Mouse (Mus musculus): ENCODE measurements at regions not wholly inside any gene's neighbourhood (a gene's known extent, or its start where the extent isn't known, plus 50 kb on each side); places are given as distances from the start of the nearest gene placed in this dataset.
"Not testable (repeated sequence)": the region's sequence is repeated elsewhere in the genome, so short reads cannot be mapped to it uniquely, and the experiment has no call there.

DNA sequence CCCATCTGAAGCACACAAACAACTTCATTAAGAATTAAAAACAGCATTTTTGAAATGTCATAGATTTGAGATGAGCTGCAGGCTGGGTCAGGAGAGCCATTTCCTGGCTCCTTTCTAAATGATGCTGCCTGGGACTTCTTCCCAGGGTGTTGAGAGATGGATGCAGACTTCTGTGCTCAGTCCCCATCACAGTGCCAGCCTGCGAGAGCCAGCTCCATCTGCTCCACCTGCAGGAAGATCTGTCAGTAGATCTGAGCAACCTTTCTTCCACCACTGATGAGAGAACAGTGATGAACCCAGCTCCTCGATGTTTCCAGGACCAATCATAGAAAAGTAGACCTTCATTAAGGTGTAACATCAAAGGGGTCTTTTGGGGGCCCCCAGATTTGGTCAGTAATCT, 273.8 kb upstream of the Trpc7 start:
- no peak for ATAC-seq

DNA sequence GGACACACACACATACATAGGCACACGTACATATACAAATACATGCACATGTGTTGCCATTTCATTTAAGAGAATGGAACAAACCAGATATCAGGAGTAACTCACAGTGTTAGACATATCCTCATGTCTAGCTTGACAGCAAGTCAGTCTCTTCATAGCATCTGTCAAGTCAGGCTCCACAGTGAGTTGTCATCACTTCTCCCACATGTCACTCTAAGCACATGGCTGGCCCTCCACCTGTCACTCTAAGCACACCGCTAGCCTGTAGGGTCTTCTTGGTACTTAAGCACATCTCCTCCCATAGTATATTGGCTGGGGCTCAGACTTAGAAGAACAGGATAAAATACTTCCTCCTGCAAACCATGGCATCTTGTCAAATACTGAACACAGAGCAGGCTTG, 269.6 kb upstream of the Trpc7 start:
- ATAC-seq = no peak

DNA sequence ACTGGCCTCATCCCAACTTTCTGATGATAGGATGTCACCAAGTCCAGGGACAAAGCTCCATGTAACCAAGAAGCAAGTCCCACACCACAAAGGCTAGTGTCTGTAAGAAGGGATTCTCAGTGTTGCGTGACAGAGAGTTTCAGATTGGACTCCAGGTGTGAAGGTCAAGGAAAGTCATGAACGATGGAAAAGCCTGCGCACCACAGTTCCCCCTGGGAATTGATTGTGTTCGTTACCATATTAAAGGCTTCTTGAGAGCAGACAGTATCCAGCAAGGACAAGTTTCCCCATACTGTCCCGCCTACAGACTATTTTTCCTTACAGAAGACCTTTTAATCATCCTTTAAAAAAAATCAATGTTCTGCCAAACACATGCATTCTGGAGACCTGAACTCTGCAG, 257.0 kb upstream of the Trpc7 start:
- ATAC-seq = no peak

DNA sequence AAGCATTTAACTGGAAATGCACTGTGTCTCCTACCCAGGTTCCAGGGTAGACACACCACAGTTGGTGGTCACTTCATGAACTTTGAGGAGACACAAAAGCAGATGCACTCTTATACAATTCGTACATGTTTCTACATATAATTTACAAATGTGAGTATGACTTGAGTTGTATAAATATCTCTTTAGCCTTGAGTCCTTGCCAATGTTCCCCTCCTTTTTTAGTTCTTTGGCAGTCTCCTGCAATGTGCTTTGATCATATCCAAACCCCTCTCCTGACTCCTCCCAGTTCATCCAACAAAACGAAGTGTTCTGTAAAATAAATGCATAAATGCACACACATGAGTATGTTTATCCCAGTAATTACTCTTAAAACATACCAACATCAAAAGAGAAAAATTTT, 251.8 kb upstream of the Trpc7 start:
- no peak for ATAC-seq

DNA sequence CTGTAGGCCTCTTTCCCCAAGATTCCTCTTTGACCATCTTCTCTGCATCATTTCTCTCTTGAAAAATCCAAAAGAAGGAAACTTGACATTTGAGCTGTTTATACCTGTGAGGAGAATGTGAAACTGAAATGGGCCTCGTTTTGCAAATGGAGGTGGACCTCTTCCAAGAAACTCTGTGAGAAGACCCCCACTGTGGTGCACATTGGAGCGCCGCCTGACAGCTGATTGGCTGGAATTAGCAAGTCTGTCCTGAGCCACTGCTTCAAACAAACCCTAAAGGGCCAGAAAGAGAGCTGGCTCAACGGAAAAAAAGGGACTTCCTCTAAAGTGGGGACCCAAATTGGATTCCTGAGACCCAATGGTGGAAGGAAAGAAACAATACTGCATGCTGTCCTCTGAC, 250.9 kb upstream of the Trpc7 start:
- ATAC-seq = no peak

DNA sequence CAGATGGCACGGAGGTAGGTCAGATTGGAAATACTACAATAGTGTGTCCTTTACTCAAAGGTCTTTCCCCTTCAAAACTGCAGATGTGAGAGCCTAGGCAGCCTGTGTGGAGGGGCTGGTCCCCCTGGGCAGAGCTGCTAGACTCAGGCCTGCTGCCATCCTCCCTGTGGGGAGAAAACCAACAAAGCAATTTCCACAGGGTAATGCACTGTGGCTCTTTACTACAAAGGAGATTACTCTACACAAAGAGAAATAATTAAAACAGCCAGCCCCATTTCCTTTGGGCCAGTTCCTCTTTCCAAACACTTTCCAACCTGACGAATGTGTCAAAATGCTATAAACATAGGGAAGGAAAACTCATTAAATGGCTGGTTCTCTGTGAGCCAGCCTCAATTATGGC, 250.0 kb upstream of the Trpc7 start:
- ATAC-seq = no peak

DNA sequence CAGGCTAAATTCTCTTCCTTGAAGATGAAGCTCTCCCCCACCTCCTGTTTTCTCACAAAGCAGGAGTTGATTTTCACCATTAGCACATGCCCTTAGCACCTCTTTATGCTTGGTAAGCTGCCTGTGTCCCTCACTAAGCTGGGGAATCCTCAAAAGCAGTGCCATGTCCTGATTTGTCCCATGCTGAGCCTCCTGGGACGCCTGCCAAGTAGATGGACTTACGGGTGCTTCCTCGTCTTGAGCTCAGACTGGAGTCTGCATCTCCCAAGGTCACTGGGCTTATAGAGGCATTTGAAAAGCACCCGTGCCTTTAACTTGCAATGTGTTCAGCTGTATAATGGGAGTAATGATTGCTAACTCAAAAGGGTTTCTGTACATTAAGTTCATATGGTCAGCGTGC, 247.1 kb upstream of the Trpc7 start:
- no peak for ATAC-seq

DNA sequence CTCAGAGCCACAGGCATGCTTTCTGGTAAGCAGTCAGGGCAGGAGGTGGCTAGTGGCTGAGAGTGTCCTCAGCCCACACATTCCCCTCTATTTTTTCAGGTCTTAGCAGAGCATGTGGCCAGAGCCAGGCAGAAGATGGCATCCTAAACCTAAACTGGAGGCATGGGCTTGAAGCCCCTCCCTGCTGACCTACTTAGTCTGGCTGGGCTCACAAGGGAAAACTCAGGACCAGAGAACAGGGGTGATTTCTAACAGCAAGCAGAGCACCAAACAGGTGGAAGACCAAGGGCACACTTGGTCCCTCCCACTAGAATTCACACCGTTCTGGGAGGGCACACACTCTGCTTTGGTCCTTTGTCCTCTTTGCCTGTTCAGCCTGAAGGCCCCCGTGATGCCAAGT, 246.6 kb upstream of the Trpc7 start:
- no peak for ATAC-seq

DNA sequence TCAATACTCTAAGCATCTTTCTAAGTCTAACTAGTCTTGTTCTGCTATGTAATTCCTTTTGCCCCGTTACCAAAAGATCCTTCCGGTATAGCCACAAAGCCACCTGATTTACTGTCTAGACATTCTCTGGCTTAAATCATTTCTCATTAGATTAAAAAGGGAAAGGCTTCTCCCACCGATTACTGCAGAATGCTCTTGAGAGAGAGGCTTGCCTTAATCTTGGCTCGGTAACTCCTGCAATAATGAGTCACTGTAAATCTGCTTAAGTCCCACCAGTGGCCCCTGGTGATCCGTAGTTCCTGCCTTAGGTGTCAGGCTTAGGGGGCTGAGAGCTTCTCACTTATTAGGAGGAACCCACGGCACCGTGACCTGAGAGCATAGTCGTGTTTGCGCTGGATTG, 220.1 kb upstream of the Trpc7 start:
- ATAC-seq = no peak

DNA sequence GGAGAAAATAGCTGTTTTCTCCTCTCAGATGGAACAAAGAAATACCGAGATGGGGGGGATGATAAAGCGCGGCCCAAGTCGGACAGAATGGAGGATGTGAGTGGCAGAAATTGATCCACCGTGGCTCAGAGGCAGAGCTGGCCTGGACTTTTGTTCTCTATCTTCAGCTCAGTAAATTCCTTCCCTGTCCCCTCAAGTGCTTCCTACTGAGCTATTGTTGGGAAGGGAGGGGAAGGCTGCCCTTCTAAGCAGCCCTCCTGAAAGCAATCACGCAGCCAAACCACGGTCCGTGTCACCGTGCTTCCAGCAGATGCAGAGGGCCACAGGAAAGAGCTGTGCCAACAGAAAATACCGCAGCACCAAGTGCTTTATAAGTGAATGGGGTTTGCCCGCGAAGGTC, 212.2 kb upstream of the Trpc7 start:
- ATAC-seq = no peak

DNA sequence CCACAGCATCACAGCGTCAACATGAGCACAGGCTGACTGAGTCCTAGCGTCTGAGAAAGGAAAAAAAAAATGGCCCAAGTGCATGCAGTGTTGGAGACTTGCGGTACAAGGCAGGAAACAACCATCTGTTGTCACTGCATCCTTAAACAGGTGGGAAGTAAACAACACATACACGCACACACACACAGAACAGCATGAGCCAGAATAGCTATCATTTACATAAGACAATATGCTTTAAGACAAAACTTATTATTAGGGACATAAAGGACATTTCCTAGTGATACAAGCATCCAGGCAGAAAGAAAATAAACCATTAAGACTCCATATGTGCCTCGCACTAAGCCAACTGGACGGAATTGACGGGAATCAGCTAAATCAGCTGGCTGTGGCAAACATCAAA, 203.8 kb upstream of the Trpc7 start:
- ATAC-seq = no peak

DNA sequence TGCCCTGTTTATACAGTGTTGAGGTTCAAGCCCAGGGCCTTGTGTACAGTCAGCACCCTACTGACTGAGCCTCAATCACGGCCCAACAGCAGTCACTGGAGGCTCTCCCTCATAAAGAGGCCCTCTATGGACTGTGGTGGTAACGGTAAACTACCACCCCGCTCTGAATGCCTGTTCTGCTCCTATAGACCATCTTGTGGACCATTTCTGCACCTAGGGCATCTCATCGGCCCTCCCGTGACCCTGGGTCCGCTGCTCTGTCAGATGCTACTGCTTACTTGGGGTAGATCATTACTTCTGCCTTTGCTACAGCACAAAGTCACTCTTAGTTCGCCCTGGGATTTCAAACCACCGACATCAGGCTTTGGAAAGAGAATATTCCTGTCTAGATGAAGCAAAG, 196.1 kb upstream of the Trpc7 start:
- ATAC-seq = no peak

DNA sequence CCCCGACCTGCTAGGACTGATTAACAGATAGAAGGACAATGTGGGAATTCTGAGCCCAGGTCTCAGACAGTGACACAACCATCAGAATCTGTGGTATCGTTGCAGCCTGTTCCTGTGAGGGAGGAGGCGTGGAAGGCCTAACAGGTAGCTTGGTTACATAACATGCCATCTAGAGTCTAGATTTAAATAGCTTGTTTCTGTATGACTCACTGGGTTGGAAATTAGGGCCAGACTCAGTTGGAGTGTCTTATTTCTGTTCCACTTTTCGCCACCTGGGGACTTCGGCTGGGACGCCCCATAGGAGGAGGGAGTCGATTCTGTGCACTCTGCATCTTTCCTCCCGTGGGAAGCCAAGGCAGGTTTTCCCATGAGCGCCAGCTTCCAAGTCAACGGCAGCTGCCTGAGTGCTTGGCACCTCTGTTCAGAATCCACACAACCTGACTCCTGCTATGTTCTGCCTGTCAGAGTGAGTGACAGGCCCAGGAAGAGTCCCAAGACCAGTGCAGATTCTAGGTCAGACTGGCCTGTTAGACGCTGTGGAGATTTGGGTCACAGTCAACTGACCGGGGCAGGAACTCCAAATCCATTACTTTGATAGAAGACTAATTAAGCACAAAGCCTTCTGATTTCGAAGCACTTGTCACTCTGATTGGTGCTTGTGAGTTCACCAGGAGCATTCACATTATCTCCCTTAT, 193.7 kb upstream of the Trpc7 start:
- no peak for ATAC-seq

DNA sequence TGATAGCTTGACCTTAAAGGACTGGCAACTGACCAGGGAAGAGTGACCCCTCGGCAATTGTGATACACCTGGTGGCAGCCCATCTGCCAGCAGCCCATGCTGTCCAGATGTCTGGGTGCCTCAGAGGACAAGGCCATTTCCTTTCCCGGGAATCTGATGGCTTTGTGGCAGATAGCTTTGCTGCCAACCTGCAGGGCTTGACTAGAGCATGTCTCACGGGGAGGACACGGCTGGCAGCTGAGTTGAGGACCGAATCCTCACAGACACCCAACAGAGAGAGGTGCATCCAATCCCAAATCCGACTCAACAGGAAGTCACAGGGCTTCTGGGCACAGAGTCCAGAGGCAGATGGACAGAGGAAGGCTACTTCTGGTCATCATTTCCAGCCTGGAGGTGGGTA, 192.2 kb upstream of the Trpc7 start:
- ATAC-seq = no peak

DNA sequence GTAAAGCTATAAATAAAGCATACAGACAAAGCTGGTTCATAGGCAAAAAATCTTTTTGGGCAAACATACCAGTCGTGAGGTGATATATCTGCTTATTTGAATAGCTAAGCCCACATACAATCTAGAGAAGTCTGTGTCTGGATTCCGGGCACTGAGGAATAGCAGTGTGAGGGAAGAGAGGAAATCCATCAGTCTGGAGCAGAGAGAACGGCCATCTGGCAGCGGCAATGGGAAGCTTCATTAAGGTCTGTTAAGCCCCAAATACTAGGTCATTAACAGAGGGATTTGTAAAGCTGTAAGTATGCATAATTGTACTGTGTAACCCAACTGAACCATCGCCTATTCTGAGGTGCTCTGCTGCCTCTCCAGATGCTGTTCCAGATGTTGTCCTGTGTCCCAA, 191.6 kb upstream of the Trpc7 start:
- no peak for ATAC-seq

DNA sequence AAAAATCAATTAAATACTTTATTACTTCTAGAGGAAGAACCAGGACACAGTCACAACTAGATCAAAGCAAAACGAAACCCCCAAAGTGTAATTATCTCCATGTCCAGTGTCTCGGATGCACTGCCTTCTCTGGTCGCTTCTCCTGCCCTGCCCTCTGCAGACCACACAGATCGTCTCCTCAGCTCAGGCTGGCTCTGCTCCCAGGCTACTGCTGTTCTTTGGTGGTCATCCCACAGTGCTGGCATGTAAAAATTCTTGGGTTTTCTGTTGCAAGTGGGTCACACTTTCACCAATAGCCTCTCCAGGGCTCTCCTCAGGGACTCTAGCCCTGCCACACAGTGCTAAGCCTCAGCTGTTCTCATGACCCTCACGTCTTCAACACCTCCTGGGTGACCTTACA, 188.0 kb upstream of the Trpc7 start:
- ATAC-seq = no peak

DNA sequence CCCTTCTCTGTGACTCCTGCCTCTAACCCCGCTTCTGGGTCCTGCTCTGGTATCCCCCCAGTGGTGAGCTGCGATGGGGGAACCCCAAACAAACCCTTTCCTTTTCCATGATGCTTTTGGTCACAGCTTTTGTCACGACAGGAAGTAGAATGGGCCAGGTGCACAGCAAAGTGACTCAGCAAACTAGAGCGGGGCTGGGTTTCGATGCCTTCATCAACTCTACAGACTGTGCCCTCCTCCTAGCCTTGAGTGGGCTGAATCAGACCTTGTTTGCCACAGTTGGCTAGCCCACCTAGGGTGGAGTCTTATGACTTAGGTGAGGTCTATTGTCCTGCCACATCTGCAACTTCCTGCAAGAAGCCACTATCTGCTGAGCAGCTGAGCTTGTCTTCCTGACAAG, 174.7 kb upstream of the Trpc7 start:
- ATAC-seq = no peak

DNA sequence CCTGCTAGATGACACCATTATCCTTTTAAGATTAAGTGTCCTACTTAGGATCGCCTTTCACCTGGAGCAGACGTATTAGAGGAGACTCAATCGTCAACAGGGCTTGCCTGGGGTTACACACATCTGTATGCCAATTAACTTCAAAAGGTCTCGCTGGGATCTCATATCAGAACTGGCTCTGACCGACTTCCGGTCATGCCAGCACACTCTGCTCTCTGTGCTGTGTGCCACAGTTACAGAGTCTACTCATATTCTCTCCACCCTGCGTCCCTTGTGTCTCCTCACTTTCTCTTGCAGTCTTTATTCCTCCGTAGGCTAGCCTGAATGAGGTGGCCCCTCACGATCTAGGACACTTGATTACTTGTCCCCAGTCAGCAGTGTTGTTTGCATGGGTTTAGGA, 165.9 kb upstream of the Trpc7 start:
- ATAC-seq = no peak

DNA sequence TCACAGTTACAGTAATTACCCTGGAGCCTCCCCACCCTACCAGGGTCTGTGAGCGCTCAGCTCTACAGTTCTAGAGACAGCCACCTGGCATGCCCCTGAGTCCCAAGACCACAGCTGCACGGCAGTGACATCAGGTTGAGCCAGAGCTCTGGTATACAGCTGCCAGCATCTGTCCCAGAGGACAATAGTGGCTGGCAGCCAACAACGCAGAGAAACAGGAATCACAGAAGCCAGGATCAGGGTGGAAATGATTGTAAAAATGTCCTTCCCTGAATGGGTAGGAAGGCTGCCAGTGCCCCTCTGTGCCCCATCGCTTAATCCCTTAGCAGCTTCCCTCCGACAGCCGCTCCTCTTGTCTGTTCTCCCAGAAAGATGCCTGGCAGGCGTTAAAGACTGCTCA, 165.3 kb upstream of the Trpc7 start:
- ATAC-seq = no peak

DNA sequence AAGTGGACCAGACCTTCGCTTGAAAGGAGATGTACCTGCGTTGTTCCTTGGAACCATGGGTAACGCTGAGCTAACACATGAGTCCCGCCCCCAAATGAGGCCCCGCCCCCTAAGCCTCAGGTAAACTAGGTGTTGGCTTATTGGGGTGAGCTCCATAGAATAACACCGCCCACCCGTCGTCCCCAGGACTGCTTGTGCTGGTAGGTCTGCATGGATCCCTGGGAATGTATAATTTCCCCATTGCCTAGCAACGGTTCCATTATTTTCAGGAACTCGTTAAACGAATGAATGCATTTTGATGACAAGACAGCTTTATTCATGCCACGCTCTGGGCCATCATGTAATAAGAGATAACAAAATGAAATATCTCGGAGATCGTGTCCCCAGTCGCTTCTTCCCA, 161.0 kb upstream of the Trpc7 start:
- ATAC-seq = no peak

DNA sequence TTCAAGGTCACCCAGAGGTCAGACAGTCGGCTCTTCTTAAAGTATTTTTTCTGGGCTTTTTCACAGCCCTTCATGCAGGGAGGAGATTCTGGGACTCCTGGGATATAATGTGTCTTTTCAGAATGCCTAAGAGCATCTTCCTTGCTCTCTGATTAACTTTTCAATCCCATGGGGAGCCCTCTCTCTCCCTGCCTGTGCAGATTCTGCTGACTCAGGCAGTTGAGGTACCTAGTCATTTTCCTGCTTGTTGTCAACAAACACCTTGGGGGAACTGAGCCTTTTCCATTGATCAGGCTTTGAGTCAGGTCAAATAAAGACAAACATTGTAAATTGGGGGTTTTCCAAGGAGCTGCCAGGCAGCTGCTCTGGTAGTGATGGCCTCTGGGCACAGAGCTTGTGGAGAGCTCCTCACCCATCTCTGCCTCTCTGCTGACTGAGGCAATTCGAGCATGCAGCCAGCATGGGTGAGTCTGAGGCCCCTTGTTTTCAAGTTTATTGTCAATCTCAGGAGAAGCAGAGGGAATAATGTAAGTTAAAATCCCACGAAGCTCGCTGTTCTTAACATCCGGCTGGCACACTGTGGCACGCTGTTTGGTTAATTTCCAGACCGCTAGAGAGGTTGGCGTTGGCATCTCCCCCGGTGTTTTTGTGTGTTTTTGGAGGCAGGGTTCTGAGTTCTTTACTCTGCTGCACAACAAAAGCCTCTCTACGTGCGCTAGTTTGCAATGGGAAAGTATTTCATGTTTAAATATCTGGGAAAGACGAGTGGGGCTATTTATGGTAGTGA, 159.8 kb upstream of the Trpc7 start:
- no peak for ATAC-seq

DNA sequence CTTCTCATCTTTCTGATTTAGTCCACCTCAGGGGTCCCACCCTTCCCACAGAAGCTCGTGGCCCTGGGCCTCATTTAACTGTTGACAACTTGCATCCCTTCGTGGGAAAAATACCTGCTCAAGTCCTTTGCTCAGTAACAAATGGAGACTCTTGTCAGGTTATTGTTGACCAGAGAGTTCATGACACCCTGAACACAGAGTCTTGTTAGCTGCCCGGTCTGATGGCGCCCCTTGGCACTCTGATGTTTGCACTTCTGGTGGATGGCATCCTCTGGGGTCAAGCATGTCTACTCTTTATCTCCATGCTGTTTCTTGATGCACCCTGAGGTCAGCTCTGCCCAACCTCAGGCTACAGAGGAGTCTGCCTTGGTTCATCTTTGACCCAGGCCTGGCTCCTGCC, 157.6 kb upstream of the Trpc7 start:
- no peak for ATAC-seq

DNA sequence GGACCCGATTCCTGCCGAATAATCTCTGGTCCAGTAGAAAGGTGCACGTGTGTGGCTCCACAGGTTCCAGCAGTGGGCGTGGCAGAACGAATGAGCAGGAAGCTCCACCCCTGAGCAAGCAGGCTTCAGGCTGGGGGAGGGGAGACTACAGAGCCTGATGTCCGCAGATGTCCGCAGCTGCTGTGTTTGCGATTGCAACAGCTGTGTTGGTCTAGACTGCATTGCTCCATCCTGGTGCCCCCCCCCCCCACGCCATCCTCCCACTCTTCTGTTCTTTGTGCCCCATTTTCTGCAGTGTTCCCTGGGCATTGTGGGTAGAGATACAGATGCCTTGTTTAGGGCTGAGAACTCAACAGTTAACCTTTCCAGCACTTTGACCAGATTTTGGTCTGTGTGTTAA, 150.3 kb upstream of the Trpc7 start:
- not testable (repeated sequence) for ATAC-seq

DNA sequence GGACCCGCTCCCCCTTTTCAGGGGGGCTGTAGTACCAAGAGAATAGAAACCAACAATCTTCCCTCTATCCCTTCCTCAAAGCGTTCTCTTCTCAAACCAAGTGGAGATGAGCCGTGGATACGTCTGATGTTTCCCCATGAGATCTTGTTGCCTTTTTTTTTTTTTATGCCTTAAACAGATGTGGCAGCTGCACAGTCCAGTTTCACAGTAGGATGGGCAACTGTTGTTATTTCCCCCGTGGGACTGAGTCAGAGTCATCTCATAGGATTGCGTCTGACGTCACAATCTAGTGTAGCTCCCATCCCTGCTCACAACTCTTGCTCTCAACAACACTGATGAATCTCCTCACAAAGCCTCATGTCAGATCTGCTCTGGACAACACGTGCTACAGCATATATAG, 148.7 kb upstream of the Trpc7 start:
- ATAC-seq = no peak

Measured in activated CD4-positive, CD25-positive, alpha-beta regulatory T cell, adult 4 months (primary cell).